Mouse (Mus musculus): ENCODE measurements at regions not wholly inside any gene's neighbourhood (a gene's known extent, or its start where the extent isn't known, plus 50 kb on each side); places are given as distances from the start of the nearest gene placed in this dataset.

DNA sequence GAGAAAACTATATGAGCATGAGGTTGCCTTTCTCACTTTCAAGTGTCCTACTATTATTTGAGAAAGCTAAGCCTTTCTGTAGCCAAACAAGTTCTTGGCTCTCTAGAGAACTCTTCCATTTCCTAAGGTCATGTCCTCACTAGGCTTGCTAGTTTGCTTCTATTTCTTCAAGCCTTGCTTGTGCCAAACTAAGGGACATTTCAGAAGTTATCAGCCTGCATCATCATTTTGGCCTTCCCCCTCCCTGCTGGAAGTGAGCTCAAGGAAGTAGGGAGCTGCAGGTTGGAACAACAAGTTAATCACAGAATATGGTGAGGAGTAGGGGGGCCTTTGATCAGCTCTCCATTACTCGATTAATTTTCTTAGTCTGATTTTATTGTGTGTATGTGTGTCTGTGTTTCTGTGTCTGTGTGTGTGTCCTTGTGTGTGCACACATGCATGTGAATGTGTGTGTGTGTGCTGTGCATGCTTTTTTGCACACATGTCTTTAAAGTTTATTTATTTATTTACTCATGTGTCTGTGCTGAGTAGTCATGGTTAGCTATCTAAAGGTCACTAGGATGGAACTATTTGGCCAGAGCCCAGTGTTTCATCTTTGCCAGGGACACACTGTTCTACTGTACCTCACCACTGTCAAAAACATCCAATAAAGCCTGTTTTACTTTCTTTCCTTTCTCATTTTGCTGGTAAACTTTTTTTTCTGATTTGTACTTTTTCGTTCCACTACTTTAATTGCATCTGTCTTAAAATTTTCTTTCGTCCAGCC lies 371.4 kb upstream of the Eda2r start:
- WGBS (ENCODE audit: insufficient replicate concordance): 74% methylated on average over 3 of the region's 3 CpGs
- no peak for DNase-seq
- no peak overlapping the region for H3K4me3 ChIP-seq (ENCODE audit: low read depth, low read length)

DNA sequence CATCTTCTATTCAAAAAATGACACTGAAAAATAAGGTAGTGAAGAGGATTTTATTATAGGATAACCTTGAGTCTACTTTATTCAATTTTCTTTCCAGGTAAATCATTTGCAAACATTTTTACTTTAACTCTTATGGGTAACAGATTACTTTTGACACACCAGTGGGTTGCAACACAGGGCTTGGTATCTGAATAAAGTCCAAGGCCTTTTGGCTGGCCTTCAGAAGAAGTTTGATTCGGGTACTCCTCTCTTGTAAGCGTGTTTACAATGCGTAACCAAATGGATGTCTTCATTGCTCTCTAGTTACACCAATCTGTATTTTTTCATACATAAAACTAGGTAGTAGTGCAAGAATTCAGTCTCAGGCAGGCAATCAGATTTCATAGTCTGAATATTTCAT lies 367.3 kb upstream of the Eda2r start:
- H3K9me3 ChIP-seq (ENCODE audit: low read length): no peaks in the 10 kb centered on the region
- no peak for DNase-seq
- no peak overlapping the region for H3K4me2 ChIP-seq (ENCODE audit: low read depth, low read length)
- 77% methylated on average over 3 of the region's 3 CpGs for WGBS (ENCODE audit: insufficient replicate concordance)
- H3K36me3 ChIP-seq (replicated peaks; ENCODE audit: insufficient read depth, low read length): no peaks in the 10 kb centered on the region
- H3K9ac ChIP-seq (replicated peaks): no peak overlapping the region
- no peak for TF ChIP-seq CTCF (IDR thresholded peaks at IDR 0.05; ENCODE audit: low read depth)
- no peak for TF ChIP-seq EP300 (IDR thresholded peaks at IDR 0.05; ENCODE audit: low read depth)
- H3K27me3 ChIP-seq (ENCODE audit: insufficient read depth, low read length): no peaks in the 10 kb centered on the region
- H3K4me1 ChIP-seq (ENCODE audit: insufficient read depth): no peaks in the 10 kb centered on the region
- no peak overlapping the region for H3K4me3 ChIP-seq (ENCODE audit: low read depth, low read length)
- ATAC-seq: peak; percentile 31; the same call in 1 of the 2 replicates
- H3K27ac ChIP-seq (ENCODE audit: low read depth): no peak overlapping the region

More for the DNA sequence above, 371.4 kb upstream of the Eda2r start:
- ATAC-seq: no peak
- Histone ChIP-seq H3K4me2 (ENCODE audit: low read depth, low read length) (no peak overlapping the region), H3K36me3 (replicated peaks; ENCODE audit: insufficient read depth, low read length) (no peaks in the 10 kb centered on the region), H3K9me3 (ENCODE audit: low read length) (no peaks in the 10 kb centered on the region), H3K4me1 (ENCODE audit: insufficient read depth) (no peaks in the 10 kb centered on the region), H3K27me3 (ENCODE audit: insufficient read depth, low read length) (no peaks in the 10 kb centered on the region), H3K27ac (ENCODE audit: low read depth) (no peak overlapping the region), H3K9ac (replicated peaks) (no peak overlapping the region)
- TF ChIP-seq EP300 (IDR thresholded peaks at IDR 0.05; ENCODE audit: low read depth) (no peak), CTCF (IDR thresholded peaks at IDR 0.05; ENCODE audit: low read depth) (no peak)

DNA sequence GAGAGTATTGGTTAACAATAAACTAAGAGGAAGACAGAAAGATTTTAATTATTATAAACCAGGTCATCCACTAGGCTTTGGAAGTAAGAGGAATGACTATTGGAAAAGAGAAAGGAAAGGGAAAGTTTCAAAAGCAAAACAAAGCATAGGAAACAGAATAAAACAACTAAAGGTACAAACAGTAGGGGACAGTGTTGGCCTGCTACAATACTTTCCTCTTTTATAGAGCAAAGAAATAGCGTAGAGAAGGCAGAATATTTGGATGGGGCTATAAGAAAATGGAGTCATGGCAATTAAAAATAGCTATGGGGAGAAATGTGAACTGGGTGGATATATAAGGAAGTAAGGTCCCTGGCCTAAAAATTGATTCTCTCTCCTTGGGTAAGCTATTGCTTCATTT lies 347.5 kb upstream of the Eda2r start:
- H3K4me2 ChIP-seq (ENCODE audit: low read depth, low read length): no peak overlapping the region
- H3K4me3 ChIP-seq (ENCODE audit: low read depth, low read length): no peak overlapping the region
- H3K4me1 ChIP-seq (ENCODE audit: insufficient read depth): no peaks in the 10 kb centered on the region
- H3K27ac ChIP-seq (ENCODE audit: low read depth): no peak overlapping the region
- ATAC-seq: no peak
- no peaks in the 10 kb centered on the region for H3K36me3 ChIP-seq (replicated peaks; ENCODE audit: insufficient read depth, low read length)
- TF ChIP-seq EP300 (IDR thresholded peaks at IDR 0.05; ENCODE audit: low read depth) (no peak), CTCF (IDR thresholded peaks at IDR 0.05; ENCODE audit: low read depth) (no peak)
- no peak for DNase-seq
- H3K9ac ChIP-seq (replicated peaks): no peak overlapping the region
- WGBS (ENCODE audit: insufficient replicate concordance): 59% methylated on average over 1 of the region's 1 CpGs
- no peaks in the 10 kb centered on the region for H3K9me3 ChIP-seq (ENCODE audit: low read length)
- no peaks in the 10 kb centered on the region for H3K27me3 ChIP-seq (ENCODE audit: insufficient read depth, low read length)

DNA sequence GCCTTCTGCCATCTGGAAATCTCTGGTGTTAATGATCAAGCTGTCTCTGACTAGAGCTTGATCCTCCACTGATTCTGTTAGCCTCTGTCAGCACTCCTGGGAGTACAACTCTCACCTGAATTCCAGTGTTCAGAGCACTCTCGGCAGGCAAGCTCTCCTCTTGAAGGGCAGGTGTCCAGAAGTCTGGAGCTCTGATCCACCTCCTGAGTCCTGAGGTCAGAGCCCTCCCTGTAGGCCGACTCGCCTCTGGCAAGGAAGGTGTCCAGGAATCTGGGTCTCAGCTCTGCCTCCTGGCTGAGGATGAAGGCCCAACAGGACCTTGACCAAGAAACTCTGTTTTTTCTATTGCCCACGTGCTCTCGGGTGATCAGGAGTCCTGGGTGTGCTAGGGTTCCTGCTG lies 330.8 kb upstream of the Eda2r start:
- no peak overlapping the region for H3K4me2 ChIP-seq (ENCODE audit: low read depth, low read length)
- 81% methylated on average over 5 of the region's 5 CpGs for WGBS (ENCODE audit: insufficient replicate concordance)
- no peak for ATAC-seq
- H3K4me3 ChIP-seq (ENCODE audit: low read depth, low read length): no peak overlapping the region
- no peaks in the 10 kb centered on the region for H3K4me1 ChIP-seq (ENCODE audit: insufficient read depth)
- H3K27ac ChIP-seq (ENCODE audit: low read depth): no peak overlapping the region
- TF ChIP-seq EP300 (IDR thresholded peaks at IDR 0.05; ENCODE audit: low read depth) (no peak), CTCF (IDR thresholded peaks at IDR 0.05; ENCODE audit: low read depth) (no peak)
- H3K9ac ChIP-seq (replicated peaks): no peak overlapping the region
- H3K36me3 ChIP-seq (replicated peaks; ENCODE audit: insufficient read depth, low read length): no peaks in the 10 kb centered on the region
- H3K27me3 ChIP-seq (ENCODE audit: insufficient read depth, low read length): no peaks in the 10 kb centered on the region
- no peak for DNase-seq
- no peaks in the 10 kb centered on the region for H3K9me3 ChIP-seq (ENCODE audit: low read length)

DNA sequence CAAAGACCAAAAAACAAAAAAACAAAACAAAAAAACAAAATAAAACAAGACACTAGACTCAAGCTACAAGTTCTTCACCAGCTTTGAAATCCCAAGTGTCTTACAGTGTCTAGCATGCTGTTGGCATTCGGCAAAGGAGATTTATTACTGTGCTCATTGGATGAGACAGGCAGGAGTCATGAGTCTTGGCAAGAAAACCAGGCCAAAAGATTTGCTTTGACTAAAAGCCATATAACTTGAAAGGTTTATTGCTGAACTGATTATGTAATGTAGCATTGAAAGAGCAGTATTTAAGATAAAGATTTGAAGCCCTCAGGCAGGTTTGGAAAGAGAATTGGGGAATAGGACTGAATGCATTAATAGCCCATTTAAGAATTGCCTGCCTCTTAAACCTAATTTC lies 281.7 kb upstream of the Eda2r start:
- no peak for ATAC-seq
- H3K27ac ChIP-seq (ENCODE audit: low read depth): no peak overlapping the region

DNA sequence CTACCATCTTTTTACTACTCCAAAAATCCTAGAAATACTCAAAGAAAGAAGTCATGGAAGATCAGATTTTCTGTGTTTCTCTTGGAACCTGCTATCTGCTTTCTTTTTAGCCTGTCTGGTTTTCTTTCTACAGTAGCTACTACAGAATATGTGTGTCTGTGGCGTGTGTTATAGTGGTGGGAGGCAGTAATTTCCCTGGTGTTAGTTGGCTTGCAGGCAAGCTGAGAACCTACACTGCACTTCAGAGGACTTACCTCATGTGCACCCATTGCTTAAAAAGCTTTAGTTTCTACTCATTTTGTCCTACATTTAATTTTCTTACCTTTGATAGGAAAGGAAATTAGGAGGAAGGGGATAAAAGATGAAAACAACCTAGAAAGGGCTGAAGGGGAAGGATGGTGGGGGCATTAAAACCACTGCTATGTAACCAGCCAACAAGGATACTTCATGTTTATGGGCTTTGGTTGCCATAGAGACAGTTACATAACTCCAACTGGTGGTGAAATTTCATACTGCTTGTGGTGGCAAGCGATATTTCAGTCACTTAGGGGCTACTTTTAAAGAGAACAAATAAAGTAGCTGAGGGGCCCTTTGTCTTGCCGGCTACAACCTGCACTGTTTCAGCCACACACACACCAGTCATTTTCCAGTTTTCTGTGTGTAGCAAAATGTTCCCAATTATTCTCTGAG lies 274.7 kb upstream of the Eda2r start:
- WGBS (ENCODE audit: insufficient replicate concordance): 43% methylated on average over 3 of the region's 3 CpGs
- Histone ChIP-seq H3K4me1 (ENCODE audit: insufficient read depth) (no peaks in the 10 kb centered on the region), H3K9me3 (ENCODE audit: low read length) (no peaks in the 10 kb centered on the region), H3K36me3 (replicated peaks; ENCODE audit: insufficient read depth, low read length) (no peaks in the 10 kb centered on the region), H3K27ac (ENCODE audit: low read depth) (no peak overlapping the region), H3K27me3 (ENCODE audit: insufficient read depth, low read length) (no peaks in the 10 kb centered on the region), H3K9ac (replicated peaks) (no peak overlapping the region), H3K4me3 (ENCODE audit: low read depth, low read length) (no peak overlapping the region), H3K4me2 (ENCODE audit: low read depth, low read length) (no peak overlapping the region)
- DNase-seq: no peak
- TF ChIP-seq CTCF (IDR thresholded peaks at IDR 0.05; ENCODE audit: low read depth) (no peak), EP300 (IDR thresholded peaks at IDR 0.05; ENCODE audit: low read depth) (no peak)
- ATAC-seq: no peak

More for the DNA sequence above, 281.7 kb upstream of the Eda2r start:
- H3K4me3 ChIP-seq (ENCODE audit: low read depth, low read length): no peak overlapping the region
- no peaks in the 10 kb centered on the region for H3K4me1 ChIP-seq (ENCODE audit: insufficient read depth)
- no peaks in the 10 kb centered on the region for H3K9me3 ChIP-seq (ENCODE audit: low read length)
- DNase-seq: no peak
- H3K9ac ChIP-seq (replicated peaks): no peak overlapping the region
- no peak overlapping the region for H3K4me2 ChIP-seq (ENCODE audit: low read depth, low read length)
- 69% methylated on average over 1 of the region's 1 CpGs for WGBS (ENCODE audit: insufficient replicate concordance)
- H3K36me3 ChIP-seq (replicated peaks; ENCODE audit: insufficient read depth, low read length): no peaks in the 10 kb centered on the region
- TF ChIP-seq CTCF (IDR thresholded peaks at IDR 0.05; ENCODE audit: low read depth): no peak
- no peak for TF ChIP-seq EP300 (IDR thresholded peaks at IDR 0.05; ENCODE audit: low read depth)
- no peaks in the 10 kb centered on the region for H3K27me3 ChIP-seq (ENCODE audit: insufficient read depth, low read length)

All from liver, postnatal 0 days (tissue).